Mouse (Mus musculus) left cerebral cortex, adult 18-20 months (tissue): ENCODE data around the gene Cdca5. TPM values are rescaled to one million over a fixed set of nuclear protein-coding genes. Genes with fewer than 3 reads are reported as not detected.

Experiments used
- DNase-seq, 2 experiments: peaks; one replicate each; pipeline ENCODE4 v3.0.0; 2021 to 2022; ENCODE audit warnings: low spot score in 2 of 2, mixed read lengths in 1 of 2
- microRNA-seq, 2 experiments: library from miRNA; unstranded; fragments of <30 nt; microRNA quantifications; one replicate each; pipeline ENCODE4 v1.2.0; 2021
- total RNA-seq, 2 experiments: library from RNA; stranded (reverse); gene quantifications; 2 replicates each; pipeline ENCODE4 v1.2.3; 2021

The Cdca5 gene
- total RNA-seq, 2 experiments from 2014 or later, result 0.26 TPM; not detected in 1

- DNase-seq, result no peak
Measured at GRCm38 (mm10) chr19:6140374-6140677, 55.5 kb downstream of the Cdca5 start.

DNA sequence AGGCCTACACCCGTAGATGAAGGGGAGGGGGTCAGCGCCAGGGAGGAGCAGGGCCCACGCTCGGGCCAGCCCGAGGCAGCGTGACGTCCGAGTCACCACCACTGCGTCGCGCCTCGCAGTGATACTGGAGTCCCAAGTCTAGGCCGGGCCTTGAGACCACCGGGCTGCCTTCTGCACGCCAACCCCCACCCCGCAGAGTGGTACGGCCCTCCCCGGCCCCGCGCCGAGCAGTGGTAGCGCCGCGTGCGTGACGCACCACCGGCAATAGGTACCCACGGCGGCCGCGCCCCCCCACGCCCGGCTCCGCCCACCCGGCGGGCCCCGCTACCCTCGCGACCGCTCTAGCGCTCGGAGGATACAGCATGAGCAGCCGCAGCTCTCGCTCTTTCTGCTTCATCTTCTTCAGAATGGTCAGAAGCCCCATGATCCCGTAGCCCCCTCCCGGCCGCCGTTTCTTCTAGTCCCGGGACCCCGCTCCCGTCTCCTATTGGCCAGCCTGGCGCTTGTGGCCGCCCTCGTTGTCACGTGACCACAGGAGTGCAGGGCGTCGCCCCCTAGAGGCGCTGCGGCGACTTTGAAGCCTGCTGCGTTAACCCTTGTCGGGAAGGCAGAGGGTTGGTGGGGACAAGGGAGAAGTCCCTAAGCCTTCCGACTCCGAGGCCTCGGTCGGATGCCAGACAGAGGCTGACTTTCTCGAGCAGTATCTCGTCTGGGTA, 56.1 kb downstream of the Cdca5 start, which contains the start of gene Batf2:
TSS of gene Batf2 (plus strand) at position 306 of the 716 bp plus-strand sequence.
- peak; percentile 87 to 91 for DNase-seq

- peak; percentile 74 to 76 for DNase-seq
Measured at GRCm38 (mm10) chr19:6141394-6141749, 56.6 kb downstream of the Cdca5 start, which contains the start of gene Arl2. Gene Arl2, minus strand, starts transcription at chr19:6141548.

Small RNA genes within 50 kb of the gene (microRNA-seq; reads per million reads assigned to microRNA genes)
- gene Mir6988, result 5.2 to 5.3 reads per million in 2 experiments

Other genes with a start within 250 kb of the Cdca5 start
- gene Frmd8, start 209.7 kb upstream of the Cdca5 start, total RNA-seq, result 10 to 100 TPM; 13.5 to 13.6 TPM
- gene Slc25a45, start 207.2 kb upstream of the Cdca5 start, total RNA-seq, result 1 to 10 TPM; 2.3 to 3.2 TPM
- 1 to 10 TPM; 4.1 to 4.2 TPM for gene Tigd3, start 190.8 kb upstream of the Cdca5 start, total RNA-seq
- gene Dpf2, start 172.0 kb upstream of the Cdca5 start, total RNA-seq, result 100 to 1,000 TPM in 1 of 2 experiments, 10 to 100 TPM in 1; 90.1 to 102 TPM
- 1 to 10 TPM; 4.7 to 5.4 TPM for gene Cdc42ep2, start 160.2 kb upstream of the Cdca5 start, total RNA-seq
- gene Pola2, start 120.8 kb upstream of the Cdca5 start, total RNA-seq, result 1 to 10 TPM; 4.9 to 5.0 TPM
- gene Slc22a20, start 98.8 kb upstream of the Cdca5 start, total RNA-seq, result not detected
- gene Capn1, start 69.1 kb upstream of the Cdca5 start, total RNA-seq, result 10 to 100 TPM; 27.9 to 28.1 TPM
- 10 to 100 TPM; 41.3 to 41.6 TPM for gene Syvn1, start 38.4 kb upstream of the Cdca5 start, total RNA-seq
- 10 to 100 TPM; 42.5 to 51.3 TPM for gene Mrpl49, start 27.2 kb upstream of the Cdca5 start, total RNA-seq
- 100 to 1,000 TPM; 717 to 762 TPM for gene Fau, start 27.1 kb upstream of the Cdca5 start, total RNA-seq
- 10 to 100 TPM; 32.2 to 35.0 TPM for gene Znhit2, start 23.8 kb upstream of the Cdca5 start, total RNA-seq
- 10 to 100 TPM; 25.1 to 25.2 TPM for gene Tm7sf2, start 16.6 kb upstream of the Cdca5 start, total RNA-seq
- gene Vps51, start 7.8 kb upstream of the Cdca5 start, total RNA-seq, result 10 to 100 TPM; 78.5 to 94.4 TPM
- not detected for gene Tmem262, start 5.0 kb upstream of the Cdca5 start, total RNA-seq
- gene Gm28374, start 2.7 kb upstream of the Cdca5 start, total RNA-seq, result under 1 TPM; 0.54 to 0.60 TPM
- gene Zfpl1, start within 50 bp of the Cdca5 start, total RNA-seq, result 10 to 100 TPM; 38.6 to 42.1 TPM
- not detected for gene AC131692.1, start 9.4 kb downstream of the Cdca5 start, total RNA-seq
- under 1 TPM; 0.14 to 0.21 TPM for gene Naaladl1, start 20.8 kb downstream of the Cdca5 start, total RNA-seq
- gene Sac3d1, start 33.7 kb downstream of the Cdca5 start, total RNA-seq, result 10 to 100 TPM; 17.8 to 19.0 TPM
- 10 to 100 TPM; 41.6 to 44.8 TPM for gene Snx15, start 43.3 kb downstream of the Cdca5 start, total RNA-seq
- gene Batf2, start 56.0 kb downstream of the Cdca5 start, total RNA-seq, result 1 to 10 TPM in 1 of 2 experiments, under 1 TPM in 1; 0.51 to 1.2 TPM
- gene Arl2, start 56.6 kb downstream of the Cdca5 start, total RNA-seq, result 10 to 100 TPM; 82.9 to 92.9 TPM
- under 1 TPM in 1 of 2 experiments, not detected in 1; 0.37 TPM for gene Majin, start 99.4 kb downstream of the Cdca5 start, total RNA-seq
- not detected for gene Gpha2, start 141.4 kb downstream of the Cdca5 start, total RNA-seq
- gene Ppp2r5b, start 150.9 kb downstream of the Cdca5 start, total RNA-seq, result 100 to 1,000 TPM; 152 to 158 TPM
- 10 to 100 TPM; 31.5 to 33.9 TPM for gene Atg2a, start 156.7 kb downstream of the Cdca5 start, total RNA-seq
- gene Ehd1, start 191.7 kb downstream of the Cdca5 start, total RNA-seq, result 10 to 100 TPM; 36.8 to 39.0 TPM
- gene Cdc42bpg, start 221.5 kb downstream of the Cdca5 start, total RNA-seq, result 1 to 10 TPM; 4.2 to 4.8 TPM
- 10 to 100 TPM; 62.4 to 74.5 TPM for gene Men1, start 250.0 kb downstream of the Cdca5 start, total RNA-seq